Mouse (Mus musculus): ENCODE measurements around the gene 2310061I04Rik. TPM values are rescaled to one million over a fixed set of nuclear protein-coding genes. Genes with fewer than 3 reads are reported as not detected.

Gene 2310061I04Rik
- polyA plus RNA-seq, 1 experiment from 2014 or later = 36.6 TPM

DNA sequence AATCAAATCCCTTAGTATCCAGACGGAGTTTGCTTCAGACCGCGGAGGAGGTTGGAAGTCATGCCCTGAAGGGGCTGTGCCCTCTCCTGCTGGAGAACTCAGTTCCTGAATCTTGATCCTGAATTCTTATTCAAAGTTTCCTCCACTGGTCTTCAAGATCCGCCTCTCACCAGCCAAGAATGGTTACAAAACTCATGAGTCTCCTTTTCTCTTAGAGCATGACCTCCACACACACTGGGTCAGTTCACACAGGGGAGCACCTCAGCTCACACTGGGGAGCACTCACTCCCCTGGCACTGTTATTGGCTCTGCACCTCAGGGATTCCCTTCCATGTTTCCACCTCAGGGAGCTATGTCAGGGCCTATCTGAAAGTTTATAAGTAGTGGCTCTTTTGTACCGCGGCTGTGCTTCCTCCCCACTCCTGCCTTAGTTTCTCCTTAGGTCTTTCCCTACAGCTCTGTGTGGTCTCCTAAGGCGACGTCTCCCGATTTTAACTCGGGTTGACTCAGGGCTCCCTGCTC is 32.3 kb downstream of the 2310061I04Rik start:
- peak overlapping the region; percentile 94 for H3K4me2 ChIP-seq (ENCODE audit: low read length)
- no peaks in the 10 kb centered on the region for H3K27me3 ChIP-seq (ENCODE audit: insufficient read depth, low read length)
- DNase-seq (ENCODE audit: low spot score) (no peak), ATAC-seq (replicated peaks; ENCODE audit: low FRiP score, low read depth) (no peak)
- peaks cover 28% of the 10 kb centered on the region for H3K4me1 ChIP-seq (replicated peaks; ENCODE audit: insufficient read depth, low read length)
- no peaks in the 10 kb centered on the region for H3K36me3 ChIP-seq (ENCODE audit: insufficient read depth, low read length)
- no peaks in the 10 kb centered on the region for H3K9me3 ChIP-seq (replicated peaks; ENCODE audit: low read length)
- no peak for TF ChIP-seq CTCF (IDR thresholded peaks at IDR 0.05; ENCODE audit: low read depth)
- H3K9ac ChIP-seq (ENCODE audit: low read depth, low read length) = peak overlapping the region; percentile 78; the same call in 1 of the 2 replicates
- peak overlapping the region; percentile 61 for H3K4me3 ChIP-seq (replicated peaks; ENCODE audit: low read depth, low read length)
- H3K27ac ChIP-seq = peak overlapping the region; percentile 96
- WGBS = 23% methylated on average over 10 of the region's 10 CpGs

DNA sequence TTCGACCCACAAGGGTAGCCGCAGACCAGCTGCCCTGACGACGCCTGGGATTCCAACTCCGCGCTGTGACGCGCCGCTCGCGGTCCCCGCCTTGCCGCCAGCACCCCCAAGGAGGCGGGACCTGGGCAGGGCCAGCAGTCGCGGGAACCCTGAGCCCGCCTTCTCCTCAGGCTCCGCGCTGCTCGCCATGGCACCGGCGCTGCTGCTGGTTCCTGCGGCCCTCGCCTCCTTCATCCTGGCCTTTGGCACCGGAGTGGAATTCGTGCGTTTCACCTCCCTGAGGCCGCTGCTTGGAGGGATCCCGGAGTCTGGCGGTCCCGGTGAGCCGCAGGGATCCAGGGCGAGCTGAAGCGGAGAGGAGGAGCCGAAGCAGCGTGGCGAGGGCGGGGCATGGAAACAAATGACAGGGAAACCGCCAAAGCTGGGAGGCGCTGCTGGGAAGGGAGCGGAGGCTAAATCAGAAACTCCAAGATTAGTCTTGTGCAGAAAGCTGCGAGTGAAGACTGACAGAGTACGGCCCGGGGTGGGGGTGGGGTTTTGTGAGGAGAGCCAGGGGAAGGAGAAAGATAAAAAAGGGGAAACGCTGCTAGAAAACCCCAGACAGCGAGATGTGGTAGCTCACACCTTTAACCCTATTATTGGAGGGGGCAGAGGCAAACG is 35.9 kb downstream of the 2310061I04Rik start, which contains the start of gene Nrm:
Gene Nrm (plus strand): TSS at position 121 of the 660 bp plus-strand sequence.
- peak; percentile 62 for TF ChIP-seq CTCF (IDR thresholded peaks at IDR 0.05; ENCODE audit: low read depth)
- no peaks in the 10 kb centered on the region for H3K9me3 ChIP-seq (replicated peaks; ENCODE audit: low read length)
- H3K27ac ChIP-seq = peak within 1 kb of the TSS; percentile 85
- under 1% methylated on average over 47 of the region's 47 CpGs for WGBS
- peak within 1 kb of the TSS; percentile 74 for H3K9ac ChIP-seq (ENCODE audit: low read depth, low read length)
- peak within 1 kb of the TSS; percentile 69 for H3K4me3 ChIP-seq (replicated peaks; ENCODE audit: low read depth, low read length)
- no peaks in the 10 kb centered on the region for H3K27me3 ChIP-seq (ENCODE audit: insufficient read depth, low read length)
- ATAC-seq (replicated peaks; ENCODE audit: low FRiP score, low read depth) (peak; percentile 87), DNase-seq (ENCODE audit: low spot score) (peak; percentile 97)
- peaks cover 11% of the 10 kb centered on the region; the same call in 1 of the 2 replicates for H3K4me1 ChIP-seq (replicated peaks; ENCODE audit: insufficient read depth, low read length)
- H3K36me3 ChIP-seq (ENCODE audit: insufficient read depth, low read length) = no peaks in the 10 kb centered on the region
- peak within 1 kb of the TSS; percentile 74 for H3K4me2 ChIP-seq (ENCODE audit: low read length)

DNA sequence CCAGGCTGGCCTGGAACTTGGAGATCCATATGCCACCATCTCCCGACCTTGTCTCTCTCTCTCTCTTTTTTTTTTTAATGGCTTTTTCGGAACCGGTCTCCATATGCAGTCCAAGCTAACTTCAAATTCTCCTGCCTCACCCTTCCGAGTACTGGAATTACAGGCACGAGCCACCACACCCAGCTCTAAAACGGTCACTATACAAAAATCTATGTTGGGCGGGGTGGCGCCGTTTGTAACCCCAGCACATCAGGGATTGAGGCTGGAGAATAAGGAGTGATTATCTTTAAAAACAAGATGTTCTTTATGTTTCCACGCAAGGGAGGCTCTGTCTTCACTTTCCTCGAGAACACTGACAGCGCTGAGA is 36.4 kb downstream of the 2310061I04Rik start:
- TF ChIP-seq CTCF (IDR thresholded peaks at IDR 0.05; ENCODE audit: low read depth) = no peak
- H3K4me2 ChIP-seq (ENCODE audit: low read length) = peak overlapping the region; percentile 74
- no peaks in the 10 kb centered on the region for H3K27me3 ChIP-seq (ENCODE audit: insufficient read depth, low read length)
- no peaks in the 10 kb centered on the region for H3K9me3 ChIP-seq (replicated peaks; ENCODE audit: low read length)
- H3K4me3 ChIP-seq (replicated peaks; ENCODE audit: low read depth, low read length) = peak overlapping the region; percentile 69
- WGBS = 3% methylated on average over 12 of the region's 12 CpGs
- DNase-seq (ENCODE audit: low spot score) = no peak
- no peak for ATAC-seq (replicated peaks; ENCODE audit: low FRiP score, low read depth)
- peak overlapping the region; percentile 85 for H3K27ac ChIP-seq
- no peaks in the 10 kb centered on the region for H3K36me3 ChIP-seq (ENCODE audit: insufficient read depth, low read length)
- peak overlapping the region; percentile 74 for H3K9ac ChIP-seq (ENCODE audit: low read depth, low read length)
- peaks cover 11% of the 10 kb centered on the region; the same call in 1 of the 2 replicates for H3K4me1 ChIP-seq (replicated peaks; ENCODE audit: insufficient read depth, low read length)

DNA sequence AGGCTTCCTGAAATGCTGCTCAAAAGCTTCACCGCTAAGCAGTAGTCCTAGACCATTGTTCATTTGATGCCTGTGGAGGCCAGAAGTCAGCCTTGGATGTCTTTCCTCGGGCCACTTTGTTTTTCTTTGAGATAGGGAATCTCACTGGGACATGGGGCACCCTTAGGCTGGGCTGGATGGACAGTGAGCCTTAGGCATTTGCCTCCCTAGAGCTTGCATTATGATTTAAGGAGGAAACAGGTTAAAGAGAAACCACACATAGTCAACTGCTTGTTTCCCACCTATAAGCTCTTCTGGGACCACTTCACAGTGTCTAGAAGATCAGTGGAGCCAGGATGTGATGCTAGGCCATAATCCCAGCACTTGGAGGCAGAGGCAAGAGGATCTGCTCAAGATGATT is 37.4 kb downstream of the 2310061I04Rik start:
- Histone ChIP-seq H3K4me2 (ENCODE audit: low read length) (no peak overlapping the region), H3K4me3 (replicated peaks; ENCODE audit: low read depth, low read length) (no peak overlapping the region), H3K9ac (ENCODE audit: low read depth, low read length) (no peak overlapping the region), H3K27ac (no peak overlapping the region), H3K36me3 (ENCODE audit: insufficient read depth, low read length) (no peaks in the 10 kb centered on the region), H3K4me1 (replicated peaks; ENCODE audit: insufficient read depth, low read length) (peaks cover 8% of the 10 kb centered on the region; the same call in 1 of the 2 replicates), H3K9me3 (replicated peaks; ENCODE audit: low read length) (no peaks in the 10 kb centered on the region), H3K27me3 (ENCODE audit: insufficient read depth, low read length) (no peaks in the 10 kb centered on the region)
- DNase-seq (ENCODE audit: low spot score) = no peak
- 44% methylated on average over 2 of the region's 2 CpGs for WGBS
- no peak for TF ChIP-seq CTCF (IDR thresholded peaks at IDR 0.05; ENCODE audit: low read depth)
- ATAC-seq (replicated peaks; ENCODE audit: low FRiP score, low read depth) = no peak

DNA sequence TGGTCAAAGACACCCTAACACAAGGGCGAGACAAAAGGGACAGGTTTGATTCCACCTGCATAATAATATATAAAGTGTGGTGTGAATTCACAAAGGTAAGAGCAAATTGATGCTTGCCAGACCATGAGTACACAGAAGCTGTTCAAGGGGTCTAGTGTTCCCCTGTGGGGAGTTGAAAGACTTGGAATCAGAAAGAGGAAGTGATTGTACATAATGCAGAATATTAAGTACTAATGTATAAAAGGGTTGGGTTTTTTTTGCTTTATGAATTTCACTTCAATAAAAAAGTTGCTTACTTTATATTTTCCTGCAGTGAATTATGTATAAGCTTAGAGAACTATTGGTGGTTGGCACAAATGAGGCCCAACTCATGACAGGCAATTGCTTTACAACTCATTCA is 37.9 kb downstream of the 2310061I04Rik start:
- DNase-seq (ENCODE audit: low spot score) = no peak
- TF ChIP-seq CTCF (IDR thresholded peaks at IDR 0.05; ENCODE audit: low read depth) = no peak
- H3K4me2 ChIP-seq (ENCODE audit: low read length) = no peak overlapping the region
- no peak overlapping the region for H3K9ac ChIP-seq (ENCODE audit: low read depth, low read length)
- no peak for ATAC-seq (replicated peaks; ENCODE audit: low FRiP score, low read depth)
- WGBS = 92% methylated on average over 1 of the region's 1 CpGs
- H3K27me3 ChIP-seq (ENCODE audit: insufficient read depth, low read length) = no peaks in the 10 kb centered on the region
- H3K27ac ChIP-seq = no peak overlapping the region
- no peaks in the 10 kb centered on the region for H3K36me3 ChIP-seq (ENCODE audit: insufficient read depth, low read length)
- no peak overlapping the region for H3K4me3 ChIP-seq (replicated peaks; ENCODE audit: low read depth, low read length)
- H3K9me3 ChIP-seq (replicated peaks; ENCODE audit: low read length) = no peaks in the 10 kb centered on the region
- peaks cover 3% of the 10 kb centered on the region; the same call in 1 of the 2 replicates for H3K4me1 ChIP-seq (replicated peaks; ENCODE audit: insufficient read depth, low read length)

DNA sequence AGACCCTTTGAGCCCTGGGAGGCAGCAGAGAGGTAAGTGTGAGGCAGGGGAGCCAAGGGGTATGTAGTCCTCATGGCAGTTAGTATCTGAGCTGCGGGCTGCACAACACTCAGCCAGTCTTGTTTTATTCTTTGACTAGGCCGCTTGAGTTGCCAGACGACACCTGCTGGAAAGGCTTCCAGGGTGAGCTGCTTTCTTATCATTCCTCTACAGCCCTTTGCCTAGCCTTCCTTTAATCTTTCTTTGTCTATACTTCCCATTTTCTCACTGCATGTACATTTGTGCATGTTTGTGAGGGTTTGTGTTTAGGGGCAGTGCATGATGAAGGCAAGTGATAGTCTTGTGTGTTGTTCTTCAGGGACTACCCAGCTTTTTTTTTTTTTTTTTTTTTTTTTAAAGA is 46.3 kb downstream of the 2310061I04Rik start:
- Histone ChIP-seq H3K9me3 (replicated peaks; ENCODE audit: low read length) (no peaks in the 10 kb centered on the region), H3K4me2 (ENCODE audit: low read length) (no peak overlapping the region), H3K9ac (ENCODE audit: low read depth, low read length) (no peak overlapping the region), H3K27ac (no peak overlapping the region), H3K4me1 (replicated peaks; ENCODE audit: insufficient read depth, low read length) (no peaks in the 10 kb centered on the region), H3K4me3 (replicated peaks; ENCODE audit: low read depth, low read length) (no peak overlapping the region), H3K36me3 (ENCODE audit: insufficient read depth, low read length) (peaks cover 47% of the 10 kb centered on the region), H3K27me3 (ENCODE audit: insufficient read depth, low read length) (no peaks in the 10 kb centered on the region)
- TF ChIP-seq CTCF (IDR thresholded peaks at IDR 0.05; ENCODE audit: low read depth) = no peak
- WGBS = 93% methylated on average over 3 of the region's 3 CpGs
- DNase-seq (ENCODE audit: low spot score) (no peak), ATAC-seq (replicated peaks; ENCODE audit: low FRiP score, low read depth) (no peak)

All from kidney, postnatal 0 days (tissue).